Mouse (Mus musculus): Measurements from ENCODE around the gene Hpse2. TPM values are rescaled to one million over a fixed set of nuclear protein-coding genes. Genes with fewer than 3 reads are reported as not detected.
"Not testable (repeated sequence)": the region's sequence is repeated elsewhere in the genome, so short reads cannot be mapped to it uniquely, and the experiment has no call there.

Gene Hpse2
- polyA plus RNA-seq, 2 experiments = 0.01 TPM; not detected in 1

- Histone ChIP-seq H3K9ac (replicated peaks) (no peak overlapping the region), H3K27ac (no peak overlapping the region), H3K27me3 (ENCODE audit: control insufficient read depth, insufficient read depth, low read length) (no peaks in the 10 kb centered on the region), H3K9me3 (ENCODE audit: control insufficient read depth, low read length) (no peaks in the 10 kb centered on the region), H3K4me2 (ENCODE audit: low read depth) (no peak overlapping the region), H3K36me3 (replicated peaks; ENCODE audit: control insufficient read depth, insufficient read depth, low read depth) (no peaks in the 10 kb centered on the region), H3K4me1 (replicated peaks; ENCODE audit: control insufficient read depth in 2 of 2, insufficient read depth in 2 of 2, low read length in 1 of 2) (peaks cover 3 to 13% of the 10 kb centered on the region in 2 experiments; a peak in 3 of 4 replicates), H3K4me3 (ENCODE audit: insufficient read depth in 1 of 2, low read depth in 2 of 2, low read length in 2 of 2) (no peak overlapping the region)
- DNase-seq (ENCODE audit: low read depth in 3 of 3, low spot score in 3 of 3) (no peak), ATAC-seq (ENCODE audit: insufficient read depth) (no peak)
- 37% methylated on average over 2 of the region's 2 CpGs for WGBS (ENCODE audit: insufficient replicate concordance)
- TF ChIP-seq EP300 (IDR thresholded peaks at IDR 0.05; ENCODE audit: low read depth) (no peak), CTCF (IDR thresholded peaks at IDR 0.05; ENCODE audit: low read depth) (peak; percentile 52)
These were observed 603.0 kb downstream of the Hpse2 start for GRCm38 (mm10) chr19:42785129-42785528.

GRCm38 (mm10) chr19:42780156-42780538, 608.0 kb downstream of the Hpse2 start:
- H3K27ac ChIP-seq; H3K4me1 ChIP-seq (replicated peaks; ENCODE audit: control insufficient read depth in 2 of 2, insufficient read depth in 2 of 2, low read length in 1 of 2); H3K36me3 ChIP-seq (replicated peaks; ENCODE audit: control insufficient read depth, insufficient read depth, low read depth); H3K9me3 ChIP-seq (ENCODE audit: control insufficient read depth, low read length); ATAC-seq (ENCODE audit: insufficient read depth); DNase-seq (ENCODE audit: low read depth in 3 of 3, low spot score in 3 of 3); H3K27me3 ChIP-seq (ENCODE audit: control insufficient read depth, insufficient read depth, low read length): not testable (repeated sequence)
- Histone ChIP-seq H3K4me2 (ENCODE audit: low read depth) (peak overlapping the region; percentile 82), H3K4me3 (ENCODE audit: insufficient read depth in 1 of 2, low read depth in 2 of 2, low read length in 2 of 2) (peak overlapping the region; percentile 66 to 77), H3K9ac (replicated peaks) (peak overlapping the region; percentile 73)
- peak; percentile 3; the same call in 1 of the 2 replicates for TF ChIP-seq CTCF (IDR thresholded peaks at IDR 0.05; ENCODE audit: low read depth)
- WGBS (ENCODE audit: insufficient replicate concordance) = 37% methylated on average over 7 of the region's 7 CpGs

DNA sequence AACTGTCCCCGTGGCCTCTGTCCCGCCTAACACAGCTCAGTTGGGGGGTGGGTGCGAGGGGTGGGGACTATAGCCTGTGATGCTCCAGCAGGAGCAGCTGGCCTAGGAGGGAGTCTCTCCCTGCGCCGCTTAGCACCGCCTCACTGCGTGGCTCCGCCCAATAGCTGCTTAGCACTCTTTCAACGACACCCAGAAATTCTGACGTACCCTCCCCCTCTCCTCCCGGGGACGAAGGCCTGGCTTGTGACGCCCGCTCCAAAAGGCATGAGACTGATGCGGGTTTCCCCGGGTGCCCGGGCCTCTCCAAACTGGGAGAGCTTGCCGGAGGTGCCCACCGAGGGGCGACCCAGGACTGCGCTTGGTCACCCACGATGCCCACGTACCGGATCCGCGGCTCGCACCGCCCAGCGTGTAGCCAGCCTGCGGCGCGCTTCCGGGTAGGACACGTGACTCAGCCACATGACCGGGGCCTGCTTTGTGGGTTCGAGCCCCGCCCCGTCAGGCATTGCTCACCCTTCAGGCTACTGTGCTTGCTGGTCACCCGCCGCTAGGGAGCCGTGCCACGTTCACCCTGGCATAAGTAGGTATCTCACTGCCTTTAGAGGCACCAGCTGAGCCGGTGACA, 608.5 kb downstream of the Hpse2 start, which contains the start of gene Hps1:
Gene Hps1 (minus strand): TSS at position 448 of the 625 bp plus-strand sequence.
- DNase-seq (ENCODE audit: low read depth in 3 of 3, low spot score in 3 of 3) (peak; percentile 76 to 78 (median 77)), ATAC-seq (ENCODE audit: insufficient read depth) (peak; percentile 96)
- peak within 1 kb of the TSS; percentile 82 for H3K4me2 ChIP-seq (ENCODE audit: low read depth)
- under 1% methylated on average over 43 of the region's 43 CpGs for whole genome bisulfite sequencing (ENCODE audit: insufficient replicate concordance)
- H3K4me3 ChIP-seq (ENCODE audit: insufficient read depth in 1 of 2, low read depth in 2 of 2, low read length in 2 of 2) = peak within 1 kb of the TSS; percentile 66 to 77
- H3K27ac ChIP-seq = no peak within 1 kb of the TSS; the same call in 1 of the 2 replicates
- no peaks in the 10 kb centered on the region for H3K36me3 ChIP-seq (replicated peaks; ENCODE audit: control insufficient read depth, insufficient read depth, low read depth)
- no peaks in the 10 kb centered on the region for H3K27me3 ChIP-seq (ENCODE audit: control insufficient read depth, insufficient read depth, low read length)
- TF ChIP-seq CTCF (IDR thresholded peaks at IDR 0.05; ENCODE audit: low read depth) (0 out of 2 replicates have a peak, but pooled peaks have one; percentile 20), EP300 (IDR thresholded peaks at IDR 0.05; ENCODE audit: low read depth) (no peak)
- no peaks in the 10 kb centered on the region for H3K9me3 ChIP-seq (ENCODE audit: control insufficient read depth, low read length)
- H3K4me1 ChIP-seq (replicated peaks; ENCODE audit: control insufficient read depth in 2 of 2, insufficient read depth in 2 of 2, low read length in 1 of 2) = peaks cover 2 to 8% of the 10 kb centered on the region in 2 experiments; a peak in 3 of 4 replicates
- H3K9ac ChIP-seq (replicated peaks) = peak within 1 kb of the TSS; percentile 73

- Histone ChIP-seq H3K4me3 (ENCODE audit: insufficient read depth in 1 of 2, low read depth in 2 of 2, low read length in 2 of 2) (no peak overlapping the region), H3K4me2 (ENCODE audit: low read depth) (no peak overlapping the region), H3K9ac (replicated peaks) (no peak overlapping the region), H3K4me1 (replicated peaks; ENCODE audit: control insufficient read depth in 2 of 2, insufficient read depth in 2 of 2, low read length in 1 of 2) (peaks cover 2 to 8% of the 10 kb centered on the region in 2 experiments; a peak in 3 of 4 replicates), H3K36me3 (replicated peaks; ENCODE audit: control insufficient read depth, insufficient read depth, low read depth) (no peaks in the 10 kb centered on the region), H3K9me3 (ENCODE audit: control insufficient read depth, low read length) (no peaks in the 10 kb centered on the region), H3K27ac (no peak overlapping the region), H3K27me3 (ENCODE audit: control insufficient read depth, insufficient read depth, low read length) (no peaks in the 10 kb centered on the region)
- peak in 2 of 3 experiments; percentile 13 to 19 for DNase-seq (ENCODE audit: low read depth in 3 of 3, low spot score in 3 of 3)
- 62% methylated on average over 5 of the region's 5 CpGs for WGBS (ENCODE audit: insufficient replicate concordance)
- TF ChIP-seq EP300 (IDR thresholded peaks at IDR 0.05; ENCODE audit: low read depth) = no peak
- TF ChIP-seq CTCF (IDR thresholded peaks at IDR 0.05; ENCODE audit: low read depth) = peak; percentile 72
- no peak for ATAC-seq (ENCODE audit: insufficient read depth)
These were observed 610.4 kb downstream of the Hpse2 start for GRCm38 (mm10) chr19:42777801-42778200.

DNA sequence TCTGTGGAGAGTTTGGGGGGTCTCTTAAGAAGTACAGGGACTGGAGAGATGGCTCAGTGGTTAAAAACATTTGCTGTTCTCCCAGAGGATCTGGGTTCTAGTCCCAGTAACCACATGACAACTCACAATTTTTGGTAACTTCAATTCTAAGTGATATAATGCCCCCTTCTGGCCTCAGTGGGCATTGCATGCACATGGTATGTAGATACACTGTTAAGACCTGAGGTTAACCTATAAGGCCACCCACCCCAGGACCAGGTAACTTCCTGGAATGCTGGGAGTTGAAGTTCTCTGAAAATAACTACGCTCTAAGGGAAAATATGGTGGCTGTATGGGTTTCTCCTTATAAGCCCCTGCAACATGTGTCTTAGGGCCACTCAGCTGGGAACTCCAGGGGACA, 611.3 kb downstream of the Hpse2 start:
- Histone ChIP-seq H3K27me3 (ENCODE audit: control insufficient read depth, insufficient read depth, low read length) (no peaks in the 10 kb centered on the region), H3K9me3 (ENCODE audit: control insufficient read depth, low read length) (no peaks in the 10 kb centered on the region), H3K36me3 (replicated peaks; ENCODE audit: control insufficient read depth, insufficient read depth, low read depth) (no peaks in the 10 kb centered on the region), H3K4me1 (replicated peaks; ENCODE audit: control insufficient read depth in 2 of 2, insufficient read depth in 2 of 2, low read length in 1 of 2) (peaks cover 2 to 8% of the 10 kb centered on the region in 2 experiments; a peak in 3 of 4 replicates), H3K9ac (replicated peaks) (no peak overlapping the region), H3K27ac (no peak overlapping the region), H3K4me2 (ENCODE audit: low read depth) (no peak overlapping the region), H3K4me3 (ENCODE audit: insufficient read depth in 1 of 2, low read depth in 2 of 2, low read length in 2 of 2) (no peak overlapping the region)
- ATAC-seq (ENCODE audit: insufficient read depth) (no peak), DNase-seq (ENCODE audit: low read depth in 3 of 3, low spot score in 3 of 3) (peak; percentile 24 to 36 (median 31))
- WGBS (ENCODE audit: insufficient replicate concordance) = 77% methylated on average over 1 of the region's 1 CpGs
- TF ChIP-seq CTCF (IDR thresholded peaks at IDR 0.05; ENCODE audit: low read depth) (peak; percentile 61), EP300 (IDR thresholded peaks at IDR 0.05; ENCODE audit: low read depth) (no peak)

Data from liver, embryonic 14.5 days (tissue).